Mouse (Mus musculus) limb, embryonic 10.5 days (tissue): ENCODE results near the gene Slc25a45. TPM values are rescaled to one million over a fixed set of nuclear protein-coding genes. Genes with fewer than 3 reads are reported as not detected.

Source experiments
- DNase-seq: peaks from one replicate; pipeline ENCODE4 v3.0.0-alpha.2; 2017; ENCODE audit warnings: low spot score
- H3K27ac ChIP-seq: fragments of 300-500 bp; sonication (generic); 2 replicates; pipeline ENCODE4 v1.5.1; 2016; ENCODE audit warnings: mild to moderate bottlenecking
- H3K27me3 ChIP-seq: fragments of 300-500 bp; sonication (generic); 2 replicates; pipeline ENCODE4 v1.6.1; 2016; ENCODE audit warnings: low read depth, mild to moderate bottlenecking; ENCODE audit not compliant: poor library complexity, severe bottlenecking
- H3K36me3 ChIP-seq: fragments of 300-500 bp; sonication (generic); 2 replicates; pipeline ENCODE4 v1.6.1; 2016; ENCODE audit warnings: mild to moderate bottlenecking, moderate library complexity
- H3K4me1 ChIP-seq: fragments of 300-500 bp; sonication (generic); 2 replicates; pipeline ENCODE4 v1.6.1; 2016
- H3K4me3 ChIP-seq: fragments of 300-500 bp; sonication (generic); 2 replicates; pipeline ENCODE4 v1.5.1; 2016; ENCODE audit warnings: mild to moderate bottlenecking, moderate library complexity
- H3K9me3 ChIP-seq: fragments of 300-500 bp; sonication (generic); replicated peaks from 2 replicates; pipeline ENCODE4 v1.6.1; 2016; ENCODE audit warnings: mild to moderate bottlenecking
- WGBS: fragments of 180-500 bp; shearing (Covaris S2); methylation state at CpG from one replicate; pipeline ENCODE4 v1.1.7; 2016; 5-methylcytosine and 5-hydroxymethylcytosine counted together
- polyA plus RNA-seq: library from polyadenylated mRNA; unstranded; fragments of >200 nt; fragmentation: Nextera tagmentation; extraction: Ambion mirVana; gene quantifications from 2 replicates; pipeline ENCODE4 v1.2.1, GENCODE M21; 2016

The Slc25a45 gene
- polyA plus RNA-seq, 1 experiment from 2014 or later: 1.8 TPM

DNA sequence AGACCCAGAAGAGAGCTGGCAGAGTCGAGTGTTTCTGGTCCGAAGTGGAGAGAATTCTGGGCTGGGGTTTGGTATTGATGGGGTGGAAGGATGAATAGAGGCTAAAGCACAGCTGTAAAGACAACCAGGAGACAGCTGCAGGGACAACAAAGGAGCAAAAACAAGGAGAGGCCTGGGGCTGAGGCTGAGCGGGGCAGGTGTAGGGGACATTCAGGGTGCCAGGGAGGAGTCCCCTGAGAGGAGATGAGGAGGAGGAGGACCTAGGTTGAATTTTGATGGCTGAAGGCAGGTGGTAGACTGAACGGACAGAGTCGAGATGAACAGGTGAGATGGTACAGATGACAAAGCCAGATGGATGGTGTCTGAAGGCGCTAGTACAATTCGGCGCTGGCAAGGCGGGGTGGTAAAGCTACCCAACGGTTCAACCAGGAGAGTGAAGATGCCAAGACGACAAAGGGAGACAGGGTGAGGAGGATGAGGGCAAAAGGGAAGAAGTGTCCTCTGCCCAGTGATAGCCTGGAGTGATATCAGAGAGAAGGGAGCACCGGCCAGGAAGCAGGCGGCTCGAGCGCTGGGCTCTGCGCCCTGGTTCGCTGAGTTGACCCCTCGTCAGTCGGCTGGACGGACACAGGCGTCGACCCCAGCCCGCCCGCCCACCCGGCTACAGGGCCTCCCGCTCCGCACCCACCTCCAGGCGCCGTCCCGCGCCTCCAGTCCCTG, 15.8 kb downstream of the Slc25a45 start:
- no peaks in the 10 kb centered on the region for H3K27me3 ChIP-seq
- H3K4me3 ChIP-seq: peak overlapping the region; percentile 73
- peaks cover 29% of the 10 kb centered on the region for H3K4me1 ChIP-seq
- WGBS: 14% methylated on average over 30 of the region's 31 CpGs
- H3K36me3 ChIP-seq: peaks cover 49% of the 10 kb centered on the region
- DNase-seq: no peak
- H3K27ac ChIP-seq: peak overlapping the region; percentile 91
- no peaks in the 10 kb centered on the region for H3K9me3 ChIP-seq

DNA sequence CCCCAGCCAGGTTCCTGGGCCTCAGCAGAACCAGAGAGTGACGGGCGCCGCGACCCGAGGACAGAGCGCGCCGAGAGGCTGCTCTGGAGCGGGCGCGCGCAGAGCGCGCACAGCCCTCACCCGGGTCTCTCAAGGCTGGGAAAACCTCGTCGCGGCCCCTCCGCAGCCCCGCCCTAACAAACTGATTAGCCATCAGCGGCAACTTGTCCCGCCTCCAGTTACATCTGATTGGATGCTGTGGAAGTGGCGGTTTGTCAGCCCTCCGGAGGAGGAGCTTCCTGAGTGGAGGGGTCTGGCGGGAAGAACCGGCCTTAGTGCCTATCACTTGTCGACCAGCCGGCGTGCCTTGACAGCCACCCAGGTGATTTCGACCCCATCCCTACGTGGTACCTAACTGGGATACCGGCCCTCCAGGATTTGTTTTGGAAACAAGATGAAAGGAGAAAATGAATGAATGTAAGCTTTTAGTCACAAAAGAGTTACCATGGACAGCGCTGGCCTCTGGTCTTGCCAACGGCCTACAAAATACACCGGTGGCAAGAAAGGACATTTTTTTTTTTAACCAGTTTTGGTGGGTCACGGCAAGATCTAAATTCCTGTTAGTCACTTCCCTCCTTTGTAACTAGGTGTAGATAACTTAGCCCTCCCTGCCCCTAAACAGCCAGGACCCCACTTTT, 16.5 kb downstream of the Slc25a45 start, which contains the start of gene Tigd3:
Tigd3 (minus strand) TSS at position 148 of the 677 bp plus-strand sequence.
- peak within 1 kb of the TSS; percentile 91 for H3K27ac ChIP-seq
- WGBS: 4% methylated on average over 36 of the region's 36 CpGs
- H3K4me1 ChIP-seq: peaks cover 29% of the 10 kb centered on the region
- no peaks in the 10 kb centered on the region for H3K27me3 ChIP-seq
- no peaks in the 10 kb centered on the region for H3K9me3 ChIP-seq
- peak within 1 kb of the TSS; percentile 73 for H3K4me3 ChIP-seq
- peaks cover 54% of the 10 kb centered on the region for H3K36me3 ChIP-seq
- peak; percentile 94 for DNase-seq

DNA sequence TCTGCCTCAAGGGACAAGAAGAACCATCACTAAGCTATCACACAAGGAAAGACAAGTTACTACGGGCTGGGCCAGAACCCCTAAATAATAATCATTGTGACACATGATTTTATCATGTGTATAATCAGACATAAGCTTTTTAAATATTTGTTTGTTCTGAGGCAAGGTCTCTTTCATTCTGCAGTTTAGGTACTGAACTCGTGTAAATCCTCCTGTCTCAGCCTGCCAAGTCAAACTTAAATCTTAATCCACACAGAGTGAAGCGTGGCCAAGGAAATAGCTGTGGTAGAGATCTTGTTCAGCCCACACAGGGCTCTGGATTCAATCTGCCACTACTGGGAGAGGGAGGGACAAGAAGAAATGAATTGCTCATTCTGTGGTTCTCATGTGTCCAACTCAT, 29.7 kb downstream of the Slc25a45 start:
- Histone ChIP-seq H3K27me3 (no peaks in the 10 kb centered on the region), H3K27ac (no peak overlapping the region), H3K36me3 (peaks cover 74% of the 10 kb centered on the region), H3K9me3 (no peaks in the 10 kb centered on the region), H3K4me3 (no peak overlapping the region; the same call in 1 of the 2 replicates), H3K4me1 (peaks cover 21% of the 10 kb centered on the region)
- no peak for DNase-seq
- WGBS: 92% methylated on average over 3 of the region's 3 CpGs

DNA sequence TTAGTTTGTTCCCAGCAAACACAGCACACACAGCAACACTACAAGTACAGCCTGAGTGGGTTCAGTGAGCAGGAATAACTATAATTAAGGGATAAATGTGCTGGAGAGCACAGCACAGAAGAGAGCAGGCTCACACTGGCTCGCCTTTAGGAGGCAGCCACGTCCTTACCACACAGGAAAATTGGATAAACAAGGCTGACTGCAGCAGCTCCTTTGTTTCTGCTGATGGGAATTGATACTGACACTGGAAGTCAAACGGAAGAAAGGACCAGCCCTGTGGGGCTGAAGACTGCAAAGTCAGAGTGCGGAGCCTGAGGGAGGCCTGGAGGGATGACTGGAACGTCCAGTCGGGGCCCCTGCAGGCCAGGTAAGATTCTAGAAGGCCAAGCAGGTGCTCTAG, 32.6 kb downstream of the Slc25a45 start:
- WGBS: 84% methylated on average over 6 of the region's 6 CpGs
- peaks cover 50% of the 10 kb centered on the region for H3K36me3 ChIP-seq
- peaks cover 30% of the 10 kb centered on the region for H3K4me1 ChIP-seq
- DNase-seq: no peak
- no peaks in the 10 kb centered on the region for H3K9me3 ChIP-seq
- H3K4me3 ChIP-seq: 0 out of 2 replicates have a peak overlapping the region, but pooled peaks have one; percentile 6
- H3K27me3 ChIP-seq: no peaks in the 10 kb centered on the region
- no peak overlapping the region for H3K27ac ChIP-seq

DNA sequence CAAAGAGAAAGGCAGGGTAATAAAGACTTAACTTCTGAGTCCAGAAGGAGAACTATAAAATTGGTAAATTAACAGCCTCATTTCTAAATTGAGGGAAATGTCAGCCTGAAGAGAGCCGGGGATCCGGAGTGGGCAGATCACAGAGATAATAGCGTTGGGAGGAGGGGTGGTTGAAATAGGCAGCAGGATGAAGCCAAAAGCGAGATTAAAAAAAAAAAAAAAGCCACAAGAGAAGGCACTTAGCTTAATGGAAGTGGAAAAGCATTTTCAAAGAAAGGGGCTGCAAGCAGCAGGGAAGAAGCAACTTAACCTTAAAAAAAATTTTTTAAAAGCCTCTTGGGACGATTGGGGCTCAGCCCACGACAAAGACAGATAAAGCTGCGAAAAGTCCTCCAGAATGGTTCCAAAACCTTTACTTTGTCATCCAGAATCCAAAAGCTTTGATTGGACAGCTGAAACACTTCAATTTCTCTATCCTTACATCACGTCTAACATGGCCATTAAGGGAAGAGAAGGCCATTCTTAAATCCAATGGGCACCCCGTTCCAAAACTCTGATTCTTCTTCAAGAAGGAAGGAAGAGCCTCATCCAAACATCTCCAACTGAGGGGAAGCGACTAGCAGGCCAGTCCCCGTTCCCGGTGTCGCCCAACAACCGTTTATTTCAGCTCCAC, 34.0 kb downstream of the Slc25a45 start:
- Histone ChIP-seq H3K4me1 (peaks cover 30% of the 10 kb centered on the region), H3K36me3 (peaks cover 41% of the 10 kb centered on the region), H3K27ac (peak overlapping the region; percentile 96), H3K27me3 (no peaks in the 10 kb centered on the region), H3K4me3 (peak overlapping the region; percentile 97), H3K9me3 (no peaks in the 10 kb centered on the region)
- DNase-seq: no peak
- 13% methylated on average over 14 of the region's 14 CpGs for WGBS

DNA sequence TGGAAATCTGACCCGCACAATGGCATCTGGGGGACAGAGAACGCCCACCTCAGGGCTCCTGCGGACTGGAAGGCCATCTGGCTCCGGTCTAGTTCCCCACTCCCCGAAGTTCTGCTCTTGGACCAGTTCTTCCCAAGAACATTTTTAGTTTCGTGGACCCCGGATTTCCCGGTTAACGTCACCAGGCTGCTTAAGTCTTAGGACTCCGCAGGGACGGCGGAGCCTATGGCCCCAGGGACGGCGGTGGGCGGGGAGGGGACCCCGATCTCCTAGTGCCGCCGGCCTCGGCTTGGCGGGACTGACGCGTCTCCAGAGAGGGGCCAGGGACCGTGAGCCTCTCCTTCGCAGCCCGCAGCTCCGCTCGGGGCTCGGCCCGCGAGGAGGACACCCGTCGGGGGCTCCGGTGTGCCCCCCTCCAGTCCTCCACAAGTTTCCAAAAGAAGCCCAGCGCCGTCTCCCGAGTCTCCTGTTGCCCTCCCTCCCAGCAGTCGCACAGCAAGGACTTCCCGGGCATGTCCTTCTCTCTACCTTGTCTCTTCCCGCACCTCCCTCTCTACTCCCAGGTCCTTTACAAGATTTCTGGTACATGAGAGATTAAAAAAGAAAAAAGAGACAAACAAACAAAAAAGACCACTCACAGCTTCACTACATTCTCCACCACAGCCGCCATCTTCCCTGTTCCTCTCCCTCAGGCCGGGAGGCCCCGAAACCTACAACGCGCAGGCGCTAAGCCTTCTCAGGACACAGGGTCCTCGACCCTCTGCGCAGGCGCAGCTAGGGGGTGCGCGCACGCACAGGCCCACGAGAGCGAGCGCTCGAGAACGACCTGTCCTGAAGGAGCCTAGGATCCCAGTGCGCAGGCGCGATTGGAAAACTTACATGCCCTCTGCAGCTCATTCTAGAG, 34.7 kb downstream of the Slc25a45 start:
- Histone ChIP-seq H3K36me3 (peaks cover 33% of the 10 kb centered on the region), H3K27ac (peak overlapping the region; percentile 96), H3K4me1 (peaks cover 30% of the 10 kb centered on the region), H3K27me3 (no peaks in the 10 kb centered on the region), H3K4me3 (peak overlapping the region; percentile 97), H3K9me3 (no peaks in the 10 kb centered on the region)
- WGBS: under 1% methylated on average over 59 of the region's 59 CpGs
- peak; percentile 100 for DNase-seq

DNA sequence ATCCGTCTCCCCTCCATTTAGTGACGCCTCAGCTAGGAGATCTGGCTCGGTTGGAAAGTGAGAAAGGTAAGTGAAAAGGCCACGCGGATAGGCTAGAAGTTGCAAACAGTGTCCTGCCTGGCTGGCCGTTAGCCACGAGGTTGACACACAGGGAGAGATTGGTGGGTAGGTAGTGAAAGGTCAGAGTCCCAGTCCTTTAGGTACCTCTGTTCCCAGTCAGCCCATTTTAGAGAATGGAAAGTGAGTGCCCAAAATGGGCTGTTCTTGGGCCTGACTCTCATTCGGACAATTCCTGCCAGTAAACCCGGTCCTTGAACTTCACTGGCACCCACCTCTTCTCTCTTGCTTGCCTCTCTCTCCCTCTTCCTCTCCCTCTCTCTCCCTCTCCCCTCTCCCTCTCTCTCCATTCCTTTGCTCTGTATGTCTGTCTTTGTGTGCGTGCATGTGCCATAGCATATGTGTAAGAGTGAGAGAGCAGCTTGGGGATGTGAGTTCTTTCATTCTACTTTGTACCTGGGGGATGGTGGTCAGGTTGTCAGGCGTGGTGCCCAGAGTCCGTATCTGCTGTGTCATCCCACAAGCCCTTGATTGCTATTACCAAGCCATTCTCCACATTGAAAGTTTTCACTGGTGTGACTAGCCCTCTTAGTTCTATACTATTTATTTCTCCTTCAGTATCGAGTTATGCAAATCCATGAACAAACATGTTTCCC, 35.6 kb downstream of the Slc25a45 start, which contains the start of gene Dpf2:
Dpf2 (minus strand) TSS at position 4 of the 713 bp plus-strand sequence.
- Histone ChIP-seq H3K9me3 (no peaks in the 10 kb centered on the region), H3K4me3 (peak within 1 kb of the TSS; percentile 97), H3K4me1 (peaks cover 30% of the 10 kb centered on the region), H3K27me3 (no peaks in the 10 kb centered on the region), H3K27ac (peak within 1 kb of the TSS; percentile 96), H3K36me3 (peaks cover 35% of the 10 kb centered on the region)
- DNase-seq: no peak
- 21% methylated on average over 13 of the region's 13 CpGs for WGBS

DNA sequence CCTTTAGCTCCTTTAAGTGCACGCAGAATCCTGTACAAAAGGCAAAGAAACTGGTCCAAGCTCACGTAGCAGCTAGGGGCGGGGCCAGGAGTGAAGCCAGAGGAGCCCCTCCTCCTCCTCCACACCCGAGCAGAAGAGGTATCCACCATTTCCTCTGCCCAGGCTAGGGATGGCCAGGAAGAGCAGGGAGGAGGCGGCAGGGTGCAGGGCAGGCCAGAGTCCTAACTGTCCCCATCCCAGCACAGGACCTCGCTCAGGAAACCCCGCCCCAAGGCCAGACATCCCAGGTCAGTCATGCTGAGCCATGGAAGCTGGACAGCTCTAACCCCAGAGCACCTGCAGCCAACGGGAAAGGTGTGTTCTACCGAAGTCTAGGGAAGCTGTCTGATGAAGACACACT, 44.1 kb downstream of the Slc25a45 start:
- no peak for DNase-seq
- 23% methylated on average over 9 of the region's 9 CpGs for WGBS
- Histone ChIP-seq H3K27ac (no peak overlapping the region), H3K36me3 (peaks cover 8% of the 10 kb centered on the region; the same call in 1 of the 2 replicates), H3K9me3 (no peaks in the 10 kb centered on the region), H3K4me1 (peaks cover 33% of the 10 kb centered on the region), H3K4me3 (0 out of 2 replicates have a peak overlapping the region, but pooled peaks have one; percentile 24), H3K27me3 (peaks cover 20% of the 10 kb centered on the region)

DNA sequence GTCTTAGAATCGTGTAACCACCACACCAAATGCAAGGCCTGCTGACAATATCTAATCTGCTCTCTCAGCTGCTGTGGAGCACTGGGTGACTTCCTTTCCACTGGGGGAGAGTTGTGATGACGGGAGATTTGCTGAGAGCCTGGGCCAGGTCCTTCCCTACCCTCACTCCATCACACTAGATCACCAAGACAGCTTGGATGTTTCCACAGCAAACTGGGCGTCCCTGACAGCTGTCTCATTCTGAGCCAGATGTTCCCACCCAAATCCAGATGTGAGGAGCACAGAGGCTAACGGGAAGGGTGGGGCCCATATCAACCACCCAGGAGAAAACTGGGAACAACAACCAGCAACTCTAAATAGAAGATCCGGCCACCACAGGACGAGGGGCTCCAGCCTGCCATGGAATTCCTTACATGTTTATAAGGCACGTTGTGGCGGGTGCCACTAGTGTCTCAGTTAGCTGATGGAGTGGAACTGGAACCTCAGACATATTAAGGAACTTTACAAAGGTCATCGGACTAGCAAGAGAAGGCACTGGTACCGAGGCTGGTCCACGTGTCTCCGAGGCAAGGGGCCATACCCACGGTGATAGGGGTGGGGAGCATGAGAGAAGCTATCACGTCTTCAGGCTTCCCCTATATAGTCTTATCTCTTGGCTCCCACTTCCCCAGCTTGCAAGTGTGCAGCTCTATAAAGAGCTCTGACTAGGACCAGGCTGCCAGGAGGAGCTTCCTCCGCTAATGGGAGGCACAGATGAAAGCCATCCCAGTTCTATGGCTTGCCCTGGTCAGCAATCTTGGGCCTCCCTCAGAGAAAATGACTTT, 44.7 kb downstream of the Slc25a45 start:
- no peak for DNase-seq
- Histone ChIP-seq H3K9me3 (no peaks in the 10 kb centered on the region), H3K4me1 (peaks cover 37% of the 10 kb centered on the region), H3K4me3 (no peak overlapping the region), H3K36me3 (peaks cover 8% of the 10 kb centered on the region; the same call in 1 of the 2 replicates), H3K27me3 (peaks cover 20% of the 10 kb centered on the region), H3K27ac (no peak overlapping the region)
- WGBS: 76% methylated on average over 15 of the region's 15 CpGs

DNA sequence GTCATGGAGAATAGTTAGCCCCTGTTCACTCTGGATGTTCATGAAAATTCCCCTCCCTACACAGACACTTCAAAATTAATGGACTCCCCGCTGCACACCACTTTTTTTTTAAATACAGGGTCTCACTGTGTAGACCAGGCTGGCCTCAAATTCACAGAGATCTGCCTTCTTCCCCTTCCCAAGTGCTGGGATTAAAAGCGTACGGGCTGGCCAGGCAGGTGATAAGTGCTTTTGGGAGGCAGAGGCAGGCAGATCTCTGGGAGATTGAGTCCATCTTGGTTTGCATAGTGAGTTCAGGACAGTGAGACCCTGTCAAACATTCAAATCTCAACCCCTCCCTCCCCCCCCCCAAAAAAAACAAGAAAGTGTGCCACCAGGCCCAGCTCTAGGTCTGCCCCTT, 45.4 kb downstream of the Slc25a45 start:
- no peak for DNase-seq
- no peaks in the 10 kb centered on the region for H3K9me3 ChIP-seq
- H3K36me3 ChIP-seq: peaks cover 3% of the 10 kb centered on the region; the same call in 1 of the 2 replicates
- no peak overlapping the region for H3K4me3 ChIP-seq
- peaks cover 20% of the 10 kb centered on the region for H3K27me3 ChIP-seq
- H3K27ac ChIP-seq: no peak overlapping the region
- 91% methylated on average over 3 of the region's 3 CpGs for WGBS
- H3K4me1 ChIP-seq: peaks cover 41% of the 10 kb centered on the region
